ENCODE assay signal across 11 mouse cellular contexts in the genomic region with DNA sequence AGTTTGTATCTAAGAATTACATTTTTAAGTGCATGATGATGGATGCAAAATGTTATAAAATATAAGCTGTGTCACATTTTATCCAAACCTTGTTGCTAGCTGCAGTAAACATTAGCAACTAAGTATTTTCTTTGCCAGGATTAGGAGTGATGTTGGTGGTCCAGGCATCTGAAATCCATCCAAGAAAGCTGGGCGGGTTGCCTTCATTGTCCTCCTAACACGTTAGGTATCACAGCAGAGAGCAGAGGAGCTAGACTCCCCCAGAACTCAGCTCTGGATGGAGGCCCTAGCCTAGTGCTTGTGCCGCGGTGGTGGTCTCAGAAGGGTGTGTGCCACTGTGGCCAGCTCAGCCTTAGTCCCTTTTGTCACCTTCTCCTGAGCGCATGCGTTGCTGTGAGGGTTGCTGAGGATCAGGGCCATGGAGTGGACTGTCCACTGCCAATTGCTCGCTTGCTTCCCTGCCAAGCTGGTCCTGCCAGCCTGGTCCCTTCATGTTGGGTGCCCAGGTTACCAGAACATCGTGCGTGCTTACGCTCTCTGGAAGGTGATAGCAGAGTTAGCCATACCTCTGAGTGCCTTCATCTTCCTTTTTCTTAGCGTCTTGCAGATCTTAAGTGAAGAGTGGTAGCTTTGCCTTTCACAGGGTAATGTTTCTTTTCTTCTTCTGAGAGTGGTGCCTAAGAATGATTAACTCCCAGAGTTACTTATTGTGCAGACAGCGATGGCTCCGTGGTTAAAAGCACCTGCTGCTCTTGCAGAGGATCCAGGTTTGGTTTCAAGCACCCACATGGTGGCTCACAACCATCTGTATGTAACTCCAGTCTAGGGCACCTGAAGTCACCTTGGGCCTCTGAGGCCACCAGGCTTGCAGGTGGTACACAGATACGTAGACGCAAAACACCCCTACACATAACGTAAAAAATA. TPM values are rescaled to one million over a fixed set of nuclear protein-coding genes. Genes with fewer than 3 reads are reported as not detected.
DNase-seq lines count a peak whose midpoint lies in the region; ATAC-seq and TF ChIP-seq lines count a peak whose summit lies in the region.
"Had no signal": no experiment of that assay in that cellular context is flagged by ENCODE, and none has a peak within 500 bp of the region (broad histone marks: within the 10 kb centered on the region; RNA-seq: fewer than 3 reads in every experiment).

No protein-coding gene starts in this region.

- no peak for TF ChIP-seq CTCF in kidney, adult 2 months (conservative IDR thresholded peaks at IDR 0.05; ENCODE audit: insufficient read depth, insufficient read length, low read depth, low read length)

- no peaks in the 10 kb centered on the region for H3K27me3 ChIP-seq in heart, embryonic 11.5 days (ENCODE audit: control insufficient read depth, insufficient read depth, low read length)
- peaks cover 16% of the 10 kb centered on the region for H3K27me3 ChIP-seq in midbrain, embryonic 10.5 days (ENCODE audit: low read depth, poor library complexity, severe bottlenecking)
- no peaks in the 10 kb centered on the region; the same call in 1 of the 2 replicates for H3K27me3 ChIP-seq in midbrain, embryonic 11.5 days (ENCODE audit: control insufficient read depth, insufficient read depth, low read length)
- no peaks in the 10 kb centered on the region for H3K27me3 ChIP-seq in kidney, adult 2 months (replicated peaks; ENCODE audit: control insufficient read depth, insufficient read depth, low read length)
- H3K27me3 ChIP-seq: liver, embryonic 13.5 days; neural tube, embryonic 13.5 days had no signal

- peaks cover 16% of the 10 kb centered on the region for H3K4me1 ChIP-seq in heart, embryonic 11.5 days (ENCODE audit: control insufficient read depth, insufficient read depth, low read length)
- H3K4me1 ChIP-seq in midbrain, embryonic 10.5 days, result peaks cover 41% of the 10 kb centered on the region
- peaks cover 9% of the 10 kb centered on the region for H3K4me1 ChIP-seq in midbrain, embryonic 11.5 days (ENCODE audit: control insufficient read depth, insufficient read depth, low read length)
- peaks cover 24% of the 10 kb centered on the region; the same call in 1 of the 2 replicates for H3K4me1 ChIP-seq in kidney, adult 2 months (ENCODE audit: control insufficient read depth, insufficient read depth, low read length)

- no peak for ATAC-seq in heart, embryonic 11.5 days (replicated peaks; ENCODE audit: insufficient number of reproducible peaks, low FRiP score, low TSS enrichment)
- ATAC-seq in midbrain, embryonic 11.5 days (ENCODE audit: low FRiP score), result no peak
- ATAC-seq in erythroid progenitor cell, adult 5-6 weeks (replicated peaks; ENCODE audit: low FRiP score, poor library complexity, severe bottlenecking), result no peak

- no peak overlapping the region for H3K9ac ChIP-seq in heart, embryonic 11.5 days (ENCODE audit: low read depth, low read length)
- no peak overlapping the region for H3K9ac ChIP-seq in midbrain, embryonic 11.5 days (ENCODE audit: low read length)
- H3K9ac ChIP-seq: liver, embryonic 13.5 days; neural tube, embryonic 13.5 days had no signal

- DNase-seq in heart, adult 11 months, result peak; percentile 95
- DNase-seq in midbrain, embryonic 10.5 days (ENCODE audit: low spot score), result no peak
- DNase-seq in midbrain, embryonic 11.5 days (ENCODE audit: low spot score, missing footprints), result no peak
- DNase-seq in kidney, adult 2 months, result peak; percentile 74
- DNase-seq in testis, postnatal 10 days (ENCODE audit: low spot score), result peak; percentile 65
- DNase-seq in adrenal gland, adult (ENCODE audit: inconsistent age in 2 of 2, low spot score in 1 of 2), result no peak
- DNase-seq: liver, embryonic 13.5 days; right cerebral cortex, postnatal 14 days had no signal

- TF ChIP-seq POLR2A in kidney, adult 2 months (IDR thresholded peaks at IDR 0.05; ENCODE audit: low read depth, low read length), result no peak

- H3K36me3 ChIP-seq in heart, embryonic 11.5 days (ENCODE audit: control insufficient read depth, insufficient read depth, low read length), result no peaks in the 10 kb centered on the region
- peaks cover 7% of the 10 kb centered on the region; the same call in 1 of the 2 replicates for H3K36me3 ChIP-seq in midbrain, embryonic 10.5 days
- no peaks in the 10 kb centered on the region for H3K36me3 ChIP-seq in midbrain, embryonic 11.5 days (ENCODE audit: control insufficient read depth, insufficient read depth, low read length)
- H3K36me3 ChIP-seq in kidney, adult 2 months (ENCODE audit: control insufficient read depth, insufficient read depth, low read length), result no peaks in the 10 kb centered on the region
- H3K36me3 ChIP-seq: neural tube, embryonic 13.5 days had no signal

- no peak overlapping the region for H3K27ac ChIP-seq in heart, embryonic 11.5 days (ENCODE audit: low read depth, low read length)
- peak overlapping the region; percentile 28; the same call in 1 of the 2 replicates for H3K27ac ChIP-seq in midbrain, embryonic 10.5 days (replicated peaks)
- H3K27ac ChIP-seq in midbrain, embryonic 11.5 days (ENCODE audit: low read depth, low read length), result no peak overlapping the region
- H3K27ac ChIP-seq in kidney, adult 2 months (ENCODE audit: insufficient read depth, low read depth, low read length), result peak overlapping the region; percentile 52; the same call in 1 of the 2 replicates
- H3K27ac ChIP-seq: liver, embryonic 13.5 days; neural tube, embryonic 13.5 days had no signal

- 88% methylated on average over 16 of the region's 16 CpGs for WGBS in heart, embryonic 11.5 days (ENCODE audit: insufficient replicate concordance)
- WGBS in midbrain, embryonic 10.5 days, result 87% methylated on average over 16 of the region's 16 CpGs
- 85% methylated on average over 16 of the region's 16 CpGs for WGBS in midbrain, embryonic 11.5 days
- 47% methylated on average over 16 of the region's 16 CpGs for WGBS in kidney, adult 2 months

- H3K4me3 ChIP-seq in heart, embryonic 11.5 days (ENCODE audit: low read depth, low read length), result no peak overlapping the region
- H3K4me3 ChIP-seq in midbrain, embryonic 10.5 days, result no peak overlapping the region
- no peak overlapping the region for H3K4me3 ChIP-seq in midbrain, embryonic 11.5 days (ENCODE audit: low read depth, low read length)
- no peak overlapping the region for H3K4me3 ChIP-seq in kidney, adult 2 months (ENCODE audit: insufficient read depth, low read depth, low read length)
- H3K4me3 ChIP-seq: liver, embryonic 13.5 days; neural tube, embryonic 13.5 days had no signal

- H3K9me3 ChIP-seq in heart, embryonic 11.5 days (replicated peaks; ENCODE audit: control insufficient read depth, low read length), result no peaks in the 10 kb centered on the region
- H3K9me3 ChIP-seq in midbrain, embryonic 10.5 days (replicated peaks), result no peaks in the 10 kb centered on the region
- no peaks in the 10 kb centered on the region for H3K9me3 ChIP-seq in midbrain, embryonic 11.5 days (ENCODE audit: control insufficient read depth, low read length)
- H3K9me3 ChIP-seq: liver, embryonic 13.5 days; neural tube, embryonic 13.5 days had no signal

- no peak overlapping the region for H3K4me2 ChIP-seq in heart, embryonic 11.5 days
- H3K4me2 ChIP-seq in midbrain, embryonic 11.5 days, result no peak overlapping the region
- H3K4me2 ChIP-seq: liver, embryonic 13.5 days; neural tube, embryonic 13.5 days had no signal

RNA-seq across cellular contexts. Expression of a gene that starts 39.4 kb away (rescaled TPM):
- polyA plus RNA-seq in heart, embryonic 11.5 days (2014; fragmentation: Nextera tagmentation; extraction: Ambion mirVana), result 12.5 and 13.4 TPM in 2 replicates
- 16.1 and 16.6 TPM in 2 replicates for polyA plus RNA-seq in midbrain, embryonic 10.5 days (2016; fragmentation: Nextera tagmentation; extraction: Ambion mirVana)
- polyA plus RNA-seq in midbrain, embryonic 11.5 days (2014; fragmentation: Nextera tagmentation; extraction: Ambion mirVana), result 17.0 and 17.6 TPM in 2 replicates
- polyA plus RNA-seq in kidney, adult 2 months (2012; rRNA removed), result 16.3 and 20.0 TPM in 2 replicates
- 16.3 and 16.6 TPM in 2 replicates for total RNA-seq in erythroid progenitor cell, adult 5-6 weeks (2015; ENCODE audit: low replicate concordance)
- total RNA-seq in erythroid progenitor cell, adult 5-6 weeks (2017; ENCODE audit: low replicate concordance), result 11.0 and 18.5 TPM in 2 replicates

Comparison
In these comparisons a context has a peak if more than half of its experiments do, and no peak if none do; other contexts are left out.
1. H3K27ac ChIP-seq: peak in midbrain, embryonic 10.5 days (single experiment) and kidney, adult 2 months (single experiment); none in heart, embryonic 11.5 days (single experiment) and midbrain, embryonic 11.5 days (single experiment).
2. DNase-seq: peak in heart, adult 11 months (single experiment), kidney, adult 2 months (single experiment) and testis, postnatal 10 days (single experiment); none in midbrain, embryonic 10.5 days (single experiment), midbrain, embryonic 11.5 days (single experiment) and adrenal gland, adult (0 of 2).